In the genomic region with DNA sequence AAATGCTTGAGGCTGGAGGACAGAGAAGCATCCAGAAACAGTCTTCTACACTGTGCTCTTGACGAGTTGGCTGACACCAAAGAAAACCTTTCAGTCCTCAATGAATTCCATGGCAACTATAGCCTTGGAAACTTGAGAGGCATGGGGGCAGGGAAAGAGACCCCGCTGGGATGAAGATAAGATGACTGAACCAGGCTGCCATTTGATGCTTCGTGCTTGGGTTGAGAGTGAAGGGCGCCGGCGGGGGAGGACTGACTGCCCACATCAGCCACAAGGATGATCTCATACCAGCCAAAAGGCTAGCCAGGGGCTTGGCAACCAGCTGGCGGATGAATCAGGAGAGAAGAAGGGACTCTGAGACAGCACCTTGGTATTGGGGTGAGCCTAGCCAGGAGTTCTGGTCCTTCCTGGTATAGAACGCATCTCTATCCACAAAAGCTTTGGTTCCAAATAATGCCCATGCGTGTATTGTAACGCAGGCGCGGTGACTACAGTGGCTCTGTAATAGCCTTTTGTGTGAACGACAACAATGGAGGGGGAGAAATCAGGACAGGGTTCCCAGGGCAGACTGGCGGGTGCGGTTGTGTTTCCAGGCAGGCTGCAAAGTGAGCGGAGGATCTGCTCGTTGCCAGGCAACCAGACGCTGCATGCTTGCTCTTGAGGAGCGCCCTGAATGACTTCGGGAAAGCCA, we compare ENCODE assay signal across 7 mouse cellular contexts. TPM values are rescaled to one million over a fixed set of nuclear protein-coding genes. Genes with fewer than 3 reads are reported as not detected.
A peak's percentile ranks its signal among the peaks of the same experiment; 100 is the strongest.
DNase-seq lines count a peak whose midpoint lies in the region; ATAC-seq lines count a peak whose summit lies in the region.

No protein-coding gene starts in this region.

- no peaks in the 10 kb centered on the region for H3K36me3 ChIP-seq in intestine, embryonic 14.5 days (ENCODE audit: control insufficient read depth, insufficient read depth, low read length)
- no peaks in the 10 kb centered on the region for H3K36me3 ChIP-seq in midbrain, embryonic 10.5 days
- no peaks in the 10 kb centered on the region for H3K36me3 ChIP-seq in stomach, embryonic 14.5 days (ENCODE audit: control insufficient read depth, insufficient read depth, low read length)

- ATAC-seq in intestine, embryonic 14.5 days (replicated peaks; ENCODE audit: low FRiP score, low TSS enrichment, low read depth), result peak; percentile 74
- peak; percentile 87 for ATAC-seq in stomach, embryonic 14.5 days (ENCODE audit: insufficient number of reproducible peaks, insufficient read depth, low FRiP score, low read depth)

- no peak overlapping the region for H3K27ac ChIP-seq in intestine, embryonic 14.5 days (ENCODE audit: low read depth)
- H3K27ac ChIP-seq in midbrain, embryonic 10.5 days (replicated peaks), result peak overlapping the region; percentile 91
- no peak overlapping the region for H3K27ac ChIP-seq in stomach, embryonic 14.5 days (ENCODE audit: low read length)

- H3K4me1 ChIP-seq in intestine, embryonic 14.5 days (replicated peaks; ENCODE audit: control insufficient read depth, insufficient read depth, low read length), result 0 out of 2 replicates have a peak, but pooled peaks cover 6% of the 10 kb centered on the region
- H3K4me1 ChIP-seq in midbrain, embryonic 10.5 days, result peaks cover 39% of the 10 kb centered on the region
- peaks cover 4% of the 10 kb centered on the region; the same call in 1 of the 2 replicates for H3K4me1 ChIP-seq in stomach, embryonic 14.5 days (ENCODE audit: control insufficient read depth, insufficient read depth, low read length)

- H3K4me2 ChIP-seq in intestine, embryonic 14.5 days (ENCODE audit: low read length), result peak overlapping the region; percentile 52
- H3K4me2 ChIP-seq in stomach, embryonic 14.5 days (replicated peaks; ENCODE audit: low read depth, low read length), result peak overlapping the region; percentile 49

- peak; percentile 68 for DNase-seq in adrenal gland, postnatal 14 days
- peak; percentile 94 for DNase-seq in embryo, embryonic 11 days
- DNase-seq in gastrocnemius, postnatal 36 days, result peak; percentile 30 to 41
- DNase-seq in intestine, embryonic 14.5 days (ENCODE audit: low spot score), result peak; percentile 79
- DNase-seq in left cerebral cortex, postnatal 14 days (ENCODE audit: low spot score in 2 of 2), result peak; percentile 76 to 87
- peak; percentile 95 for DNase-seq in midbrain, embryonic 10.5 days (ENCODE audit: low spot score)

- no peaks in the 10 kb centered on the region for H3K27me3 ChIP-seq in intestine, embryonic 14.5 days (replicated peaks; ENCODE audit: control insufficient read depth, insufficient read depth, low read length)
- H3K27me3 ChIP-seq in midbrain, embryonic 10.5 days (ENCODE audit: low read depth, poor library complexity, severe bottlenecking), result no peaks in the 10 kb centered on the region
- no peaks in the 10 kb centered on the region for H3K27me3 ChIP-seq in stomach, embryonic 14.5 days (ENCODE audit: control insufficient read depth, insufficient read depth, low read length)

- peak overlapping the region; percentile 8; the same call in 1 of the 2 replicates for H3K9ac ChIP-seq in intestine, embryonic 14.5 days (ENCODE audit: low read length)
- no peak overlapping the region for H3K9ac ChIP-seq in stomach, embryonic 14.5 days (replicated peaks; ENCODE audit: low read depth, low read length)

- peak overlapping the region; percentile 14 for H3K4me3 ChIP-seq in intestine, embryonic 14.5 days (ENCODE audit: low read depth, low read length)
- peak overlapping the region; percentile 50 for H3K4me3 ChIP-seq in midbrain, embryonic 10.5 days
- peak overlapping the region; percentile 17; the same call in 1 of the 2 replicates for H3K4me3 ChIP-seq in stomach, embryonic 14.5 days (ENCODE audit: low read depth, low read length)

- no peaks in the 10 kb centered on the region for H3K9me3 ChIP-seq in intestine, embryonic 14.5 days (ENCODE audit: control insufficient read depth, low read length)
- no peaks in the 10 kb centered on the region for H3K9me3 ChIP-seq in midbrain, embryonic 10.5 days (replicated peaks)
- H3K9me3 ChIP-seq in stomach, embryonic 14.5 days (ENCODE audit: control insufficient read depth, low read depth, low read length), result no peaks in the 10 kb centered on the region

- intact Hi-C loops in gastrocnemius, postnatal 36 days (cut with DNase I), result no loop called here
- intact Hi-C loops in left cerebral cortex, postnatal 14 days (cut with DNase I), result no loop called here

- WGBS in intestine, embryonic 14.5 days, result 7% methylated on average over 20 of the region's 20 CpGs
- under 1% methylated on average over 20 of the region's 20 CpGs for WGBS in midbrain, embryonic 10.5 days
- 2% methylated on average over 20 of the region's 20 CpGs for WGBS in stomach, embryonic 14.5 days

RNA-seq across cellular contexts. Expression of gene Dars, which starts 55.0 kb away (rescaled TPM):
- 85.9 and 87.5 TPM in 2 replicates for total RNA-seq in adrenal gland, postnatal 14 days (2021)
- total RNA-seq in gastrocnemius, postnatal 36 days (2021), result 10 to 100 TPM; 57.1 to 67.3 TPM
- 107 and 109 TPM in 2 replicates for polyA plus RNA-seq in intestine, embryonic 14.5 days (2014; fragmentation: Nextera tagmentation; extraction: Ambion mirVana)
- total RNA-seq in left cerebral cortex, postnatal 14 days (2021), result 10 to 100 TPM; 58.5 to 63.3 TPM
- 190 and 216 TPM in 2 replicates for polyA plus RNA-seq in midbrain, embryonic 10.5 days (2016; fragmentation: Nextera tagmentation; extraction: Ambion mirVana)
- 97.8 and 105 TPM in 2 replicates for polyA plus RNA-seq in stomach, embryonic 14.5 days (2014; fragmentation: Nextera tagmentation; extraction: Ambion mirVana)

Comparison
In these comparisons a context has a peak if more than half of its experiments do, and no peak if none do; other contexts are left out.
1. DNase-seq: peak in every context shown above with its lines; median percentile 95 in midbrain, embryonic 10.5 days; 94 in embryo, embryonic 11 days; 82 in left cerebral cortex, postnatal 14 days; 79 in intestine, embryonic 14.5 days; 68 in adrenal gland, postnatal 14 days; 36 in gastrocnemius, postnatal 36 days.